Mouse (Mus musculus): ENCODE measurements around the gene Psme2.
A peak's percentile ranks its signal among the peaks of the same experiment; 100 is the strongest.

Gene Psme2

DNA sequence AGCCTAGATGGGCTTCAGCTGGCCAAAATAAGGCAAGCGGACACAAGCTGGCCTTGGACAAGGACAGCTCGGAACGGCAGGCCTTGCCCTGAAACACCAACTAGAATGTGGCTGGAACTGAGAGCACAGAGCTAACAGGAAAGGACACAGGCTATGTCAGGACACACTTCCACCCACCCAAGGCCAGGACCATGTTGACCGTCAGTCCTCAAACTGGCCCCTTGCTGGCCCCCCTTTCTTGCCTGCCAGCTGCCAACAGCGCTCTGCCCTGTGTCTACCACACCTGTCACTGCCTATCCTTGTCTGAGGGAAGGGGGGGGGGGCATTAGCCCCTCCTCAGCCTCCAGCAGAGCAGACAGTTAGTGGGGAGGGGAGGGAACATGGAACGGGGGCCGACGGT lies 15.6 kb downstream of the Psme2 start, which contains the start of gene Fitm1:
Gene Fitm1 (plus strand): TSS at position 316 of the 400 bp plus-strand sequence.
- ATAC-seq (ENCODE audit: insufficient number of reproducible peaks, low FRiP score, low TSS enrichment), result no peak

DNA sequence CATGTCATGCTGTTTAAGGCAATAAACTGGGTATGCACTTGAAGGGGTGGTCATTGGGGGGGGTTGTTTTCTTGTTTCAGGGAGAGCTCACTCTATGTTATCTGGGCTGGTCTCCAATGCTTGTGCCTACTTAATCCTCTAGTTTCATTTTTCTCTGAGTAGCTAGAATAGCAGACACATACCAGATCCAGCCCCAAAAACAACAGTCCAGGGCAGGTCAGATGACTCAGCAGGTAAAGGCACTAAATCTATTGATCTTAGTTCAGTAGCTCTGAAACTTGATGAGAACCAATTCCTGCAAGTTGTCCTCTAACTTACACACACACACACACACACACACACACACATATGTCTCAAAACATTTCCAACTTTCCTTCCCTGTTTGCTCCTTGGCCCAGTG lies 19.2 kb downstream of the Psme2 start:
- ATAC-seq (ENCODE audit: insufficient number of reproducible peaks, low FRiP score, low TSS enrichment), result no peak

- ATAC-seq (ENCODE audit: insufficient number of reproducible peaks, low FRiP score, low TSS enrichment), result no peak
Measured at GRCm38 (mm10) chr14:55570588-55570987, 20.3 kb downstream of the Psme2 start.

- no peak for ATAC-seq (ENCODE audit: insufficient number of reproducible peaks, low FRiP score, low TSS enrichment)
Measured at GRCm38 (mm10) chr14:55567496-55567895, 23.4 kb downstream of the Psme2 start.

GRCm38 (mm10) chr14:55565748-55566147 lies 25.2 kb downstream of the Psme2 start:
- ATAC-seq (ENCODE audit: insufficient number of reproducible peaks, low FRiP score, low TSS enrichment), result no peak

DNA sequence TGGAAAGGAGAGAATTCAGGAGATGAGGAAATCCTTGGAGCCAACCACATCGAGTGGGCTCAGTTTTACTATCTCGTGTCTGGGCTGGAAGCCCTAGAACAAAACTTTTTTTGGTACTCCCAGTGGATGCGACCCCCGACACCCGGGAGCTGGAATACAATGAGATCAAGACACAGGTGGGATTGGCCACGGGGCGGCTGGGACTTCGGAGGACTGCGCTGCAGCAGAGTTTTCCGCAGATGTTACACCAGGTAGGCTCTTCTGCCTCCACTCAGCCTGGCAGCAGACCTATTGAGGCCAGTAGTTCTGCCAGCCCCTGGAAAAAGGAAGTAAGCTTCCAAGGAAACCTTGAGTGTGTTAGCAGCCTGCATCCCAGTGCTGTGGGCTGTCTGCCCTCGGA lies 27.7 kb downstream of the Psme2 start:
- ATAC-seq (ENCODE audit: insufficient number of reproducible peaks, low FRiP score, low TSS enrichment), result no peak

- no peak for ATAC-seq (ENCODE audit: insufficient number of reproducible peaks, low FRiP score, low TSS enrichment)
Measured at GRCm38 (mm10) chr14:55561860-55562259, 29.1 kb downstream of the Psme2 start.

DNA sequence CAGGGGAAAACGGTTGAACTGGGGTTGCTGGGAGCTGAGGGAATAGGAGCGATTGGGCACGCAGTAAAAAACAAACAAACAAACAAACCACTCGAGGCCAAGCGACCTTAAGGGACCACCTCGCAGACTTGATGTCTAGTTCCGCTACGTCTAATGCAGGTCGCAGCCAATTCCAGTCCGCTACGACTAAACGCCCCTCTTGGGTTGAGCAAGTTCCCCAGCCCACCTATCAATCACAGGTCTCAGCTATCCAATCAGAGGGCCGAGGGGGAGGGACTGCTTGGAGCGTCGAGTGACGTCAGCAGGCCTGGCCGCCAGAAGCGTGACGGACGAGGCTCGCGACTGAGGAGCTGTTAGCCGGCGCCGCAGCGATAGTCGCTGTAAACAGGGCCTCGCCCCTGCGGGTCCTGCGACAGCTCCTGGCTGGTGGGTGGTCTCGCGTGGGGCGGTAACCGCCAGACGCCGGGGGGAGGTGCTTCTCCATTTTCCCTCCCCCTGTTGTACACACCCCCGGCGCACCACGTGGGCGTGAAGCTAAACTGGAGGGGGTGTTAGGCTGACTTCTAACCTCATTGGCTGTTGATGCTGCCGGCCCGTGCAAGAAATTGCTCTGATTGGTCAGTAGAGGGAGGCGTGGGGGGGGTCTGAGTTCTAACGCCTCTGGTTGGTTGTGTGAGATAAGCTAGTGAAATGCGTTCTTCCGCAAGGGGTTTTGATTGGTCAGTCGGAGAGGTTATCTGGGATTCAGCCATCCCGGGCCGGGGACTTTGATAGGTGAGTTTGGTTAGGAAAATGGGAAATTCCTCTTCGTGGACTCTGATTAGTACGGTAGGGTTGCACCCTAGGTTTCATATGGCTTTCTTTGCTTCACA lies 30.5 kb downstream of the Psme2 start, which contains the start of gene A730061H03Rik:
Gene A730061H03Rik (minus strand): TSS at position 205 of the 872 bp plus-strand sequence.
- ATAC-seq (ENCODE audit: insufficient number of reproducible peaks, low FRiP score, low TSS enrichment), result peak; percentile 90

- peak; percentile 77 for ATAC-seq (ENCODE audit: insufficient number of reproducible peaks, low FRiP score, low TSS enrichment)
Measured at GRCm38 (mm10) chr14:55559799-55560201, 31.1 kb downstream of the Psme2 start, which contains the start of gene Dcaf11. Gene Dcaf11 (plus strand): TSS chr14:55560006.

DNA sequence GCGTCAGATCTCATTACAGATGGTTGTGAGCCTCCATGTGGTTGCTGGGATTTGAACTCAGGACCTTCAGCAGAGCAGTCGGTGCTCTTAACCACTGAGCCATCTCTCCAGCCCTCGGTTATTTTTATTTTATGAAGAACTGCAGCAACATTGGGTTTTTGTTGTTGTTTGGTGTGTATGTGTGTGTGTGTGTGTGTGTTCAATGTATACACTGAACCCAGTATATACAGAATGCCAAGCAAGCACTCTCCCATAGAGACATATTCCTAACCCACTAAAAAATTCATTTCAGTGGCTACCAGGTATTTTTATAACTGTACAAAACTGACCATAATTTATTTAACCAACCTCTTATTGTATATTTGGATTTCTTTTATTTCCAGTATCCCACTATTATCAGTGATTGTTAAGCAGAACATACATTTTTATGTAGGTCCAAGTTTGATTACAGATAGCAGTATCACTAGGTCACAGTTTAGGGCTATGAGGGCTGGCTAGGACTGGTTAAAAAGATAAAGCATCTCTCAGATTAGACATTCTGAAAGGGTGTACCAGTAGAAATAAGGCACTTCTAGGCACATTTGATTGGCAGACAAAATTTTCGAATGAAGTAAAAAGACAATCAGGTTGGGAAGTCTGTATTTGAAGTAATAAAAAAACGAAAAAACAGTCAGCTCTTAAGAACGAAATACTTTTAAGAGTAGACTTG lies 32.0 kb downstream of the Psme2 start:
- ATAC-seq (ENCODE audit: insufficient number of reproducible peaks, low FRiP score, low TSS enrichment), result no peak

DNA sequence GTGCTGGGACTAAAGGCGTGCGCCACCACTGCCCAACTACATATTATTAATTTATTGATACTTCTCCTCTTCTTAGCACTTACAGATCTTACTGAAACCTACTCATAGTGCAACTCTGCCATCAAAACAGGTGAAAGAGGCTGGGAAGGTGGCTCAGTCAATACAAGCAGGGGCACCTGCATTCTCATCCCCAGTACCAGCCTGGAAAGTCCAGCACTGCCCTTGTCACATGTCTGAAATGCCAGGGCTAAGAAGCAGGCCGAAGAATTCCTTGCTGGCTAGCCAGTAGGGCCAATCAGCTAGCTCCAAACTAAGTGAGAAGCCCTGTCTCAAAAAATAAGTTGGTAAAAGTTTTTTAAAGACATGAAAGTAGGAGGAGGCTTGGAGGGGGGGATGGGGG lies 33.3 kb downstream of the Psme2 start:
- ATAC-seq (ENCODE audit: insufficient number of reproducible peaks, low FRiP score, low TSS enrichment), result no peak

DNA sequence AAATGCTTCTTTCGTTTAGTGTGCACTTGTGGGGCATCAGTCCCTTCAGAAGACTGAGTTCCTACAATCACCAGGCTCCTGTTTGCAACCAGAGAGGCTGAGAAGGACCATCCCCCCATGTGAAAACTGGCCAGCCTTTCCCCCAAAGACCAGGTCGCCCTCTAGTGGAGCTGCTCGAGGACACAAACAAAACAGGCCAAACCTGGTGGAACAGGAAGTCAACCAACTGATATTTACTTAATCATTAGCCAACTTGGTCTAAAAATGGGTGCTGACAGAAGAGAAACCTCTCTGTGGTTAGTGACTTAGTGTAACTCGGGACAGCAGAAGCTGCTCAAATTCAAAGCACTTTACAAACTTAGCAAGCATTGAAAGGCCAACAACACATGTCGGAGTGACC lies 33.9 kb downstream of the Psme2 start:
- no peak for ATAC-seq (ENCODE audit: insufficient number of reproducible peaks, low FRiP score, low TSS enrichment)

GRCm38 (mm10) chr14:55555788-55556187 lies 35.1 kb downstream of the Psme2 start:
- no peak for ATAC-seq (ENCODE audit: insufficient number of reproducible peaks, low FRiP score, low TSS enrichment)

DNA sequence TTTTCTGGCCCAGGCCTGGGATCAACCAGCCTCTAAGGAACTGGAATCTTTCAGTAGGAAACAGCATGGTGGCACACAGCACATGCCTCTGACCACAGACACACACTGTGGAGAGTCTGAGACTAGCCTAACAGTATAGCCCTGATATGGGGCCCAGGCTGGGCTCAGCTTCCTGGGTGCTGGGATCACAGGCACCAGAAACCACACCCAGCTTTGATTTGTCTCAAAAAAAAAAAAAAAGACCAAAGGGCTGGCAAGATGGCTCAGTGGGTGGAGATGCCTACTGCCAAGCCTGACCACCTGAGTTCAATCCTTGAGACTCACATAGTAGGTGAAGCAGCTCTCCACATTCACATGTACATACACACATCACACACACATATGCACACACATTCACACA lies 36.3 kb downstream of the Psme2 start:
- ATAC-seq (ENCODE audit: insufficient number of reproducible peaks, low FRiP score, low TSS enrichment), result no peak

DNA sequence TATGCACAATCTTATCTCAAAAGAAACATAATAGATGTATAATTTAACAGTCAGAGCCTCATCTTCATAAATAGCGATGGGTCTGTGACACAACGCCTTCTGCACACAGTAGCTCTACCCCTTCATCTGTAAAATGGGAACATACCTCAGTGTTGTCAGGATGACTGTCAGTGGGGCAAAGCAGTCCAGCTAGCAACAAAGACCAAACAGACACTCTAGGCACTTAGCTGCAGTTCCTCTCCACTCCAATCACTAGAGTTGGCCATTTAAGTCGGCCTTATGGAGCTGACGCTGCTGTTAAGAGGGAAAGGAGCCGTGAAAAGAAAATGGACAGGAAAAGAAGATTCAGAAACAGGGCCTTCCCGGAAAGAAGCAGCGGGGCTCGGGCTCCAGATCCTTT lies 39.1 kb downstream of the Psme2 start:
- ATAC-seq (ENCODE audit: insufficient number of reproducible peaks, low FRiP score, low TSS enrichment), result no peak

GRCm38 (mm10) chr14:55551347-55551746 lies 39.6 kb downstream of the Psme2 start:
- no peak for ATAC-seq (ENCODE audit: insufficient number of reproducible peaks, low FRiP score, low TSS enrichment)

DNA sequence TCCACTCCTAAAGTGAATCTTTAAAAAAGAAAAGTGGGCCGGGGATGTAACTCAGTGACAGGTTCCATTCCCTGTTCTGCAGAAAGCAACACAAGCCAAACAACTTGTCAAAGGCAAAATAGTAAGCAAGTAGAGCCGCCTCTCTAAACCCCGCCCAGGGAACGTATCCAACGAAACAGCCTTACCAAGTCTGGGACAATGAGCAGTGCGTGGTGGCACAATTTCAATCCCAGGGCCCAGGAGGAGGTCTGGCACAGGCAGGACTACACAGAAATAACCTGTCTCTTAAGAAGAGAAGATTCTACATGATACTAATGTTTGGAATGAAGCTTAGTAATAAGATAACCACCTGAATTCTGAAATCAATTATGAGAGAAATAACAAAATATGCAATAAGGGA lies 40.7 kb downstream of the Psme2 start:
- no peak for ATAC-seq (ENCODE audit: insufficient number of reproducible peaks, low FRiP score, low TSS enrichment)

DNA sequence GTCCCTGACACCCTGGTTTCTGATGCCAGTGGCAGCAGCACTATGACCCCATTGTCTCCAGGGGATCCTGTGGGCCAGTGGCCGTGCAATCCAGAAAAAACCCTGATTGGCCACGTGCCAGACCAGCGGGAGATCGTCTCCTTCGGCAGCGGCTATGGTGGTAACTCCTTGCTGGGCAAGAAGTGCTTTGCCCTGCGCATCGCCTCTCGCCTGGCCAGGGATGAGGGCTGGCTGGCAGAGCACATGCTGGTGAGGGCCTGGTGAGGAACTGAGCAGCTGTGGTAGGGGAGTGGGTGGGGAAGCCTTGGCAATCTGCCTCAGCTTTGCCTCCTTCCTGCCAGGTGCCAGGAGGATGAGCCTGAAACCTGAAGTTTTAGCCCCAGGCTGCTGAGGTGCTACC lies 46.6 kb downstream of the Psme2 start:
- no peak for ATAC-seq (ENCODE audit: insufficient number of reproducible peaks, low FRiP score, low TSS enrichment)

DNA sequence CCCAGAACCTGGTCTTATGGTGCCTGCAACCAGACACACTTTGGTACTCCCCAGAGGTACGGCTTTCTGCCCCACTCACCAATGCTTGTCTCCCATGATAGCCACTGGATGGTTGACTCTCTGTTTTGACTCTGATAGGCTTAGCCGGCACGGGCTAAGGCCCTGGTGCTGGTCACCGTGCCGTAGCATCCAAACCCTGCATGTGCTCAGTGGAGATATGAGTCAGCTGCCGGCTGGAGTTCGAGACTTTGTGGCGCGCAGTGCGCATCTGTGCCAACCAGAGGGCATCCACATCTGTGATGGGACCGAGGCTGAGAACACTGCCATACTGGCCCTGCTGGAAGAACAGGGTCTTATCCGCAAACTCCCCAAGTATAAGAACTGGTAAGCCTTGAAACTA lies 48.6 kb downstream of the Psme2 start:
- no peak for ATAC-seq (ENCODE audit: insufficient number of reproducible peaks, low FRiP score, low TSS enrichment)

DNA sequence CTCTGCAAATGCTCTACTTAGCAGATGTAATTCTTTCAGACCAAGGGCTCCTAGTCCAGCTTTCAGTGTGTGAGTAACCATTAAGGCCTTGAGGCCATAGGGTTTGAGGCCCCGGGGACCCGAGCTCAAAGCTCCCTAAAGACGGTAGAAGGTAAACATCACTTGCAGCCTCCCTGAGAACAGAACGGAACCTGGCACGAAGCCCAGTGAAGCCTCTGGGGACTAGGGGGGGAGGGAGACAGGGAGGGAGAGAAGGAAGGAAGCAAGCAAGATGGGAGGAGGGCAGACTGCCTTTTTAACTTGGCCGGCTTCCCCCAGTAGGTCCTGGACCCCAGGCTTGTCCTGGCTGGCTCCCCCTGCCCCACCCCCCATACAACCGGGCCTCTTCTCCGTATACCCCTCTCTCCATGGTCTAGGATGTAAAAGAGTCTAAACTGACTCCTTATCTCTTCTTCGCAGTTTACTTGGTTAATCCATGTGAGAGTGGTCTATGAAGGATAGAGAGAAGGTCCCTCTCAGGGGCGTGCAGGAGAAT lies 50.1 kb downstream of the Psme2 start:
- 0 out of 2 replicates have a peak, but pooled peaks have one; percentile 13 for ATAC-seq (ENCODE audit: insufficient number of reproducible peaks, low FRiP score, low TSS enrichment)

Measured in cerebellum, adult (tissue).